Mouse (Mus musculus): Measurements from ENCODE around the gene Gng7. TPM values are rescaled to one million over a fixed set of nuclear protein-coding genes. Genes with fewer than 3 reads are reported as not detected.

The Gng7 gene
- polyA plus RNA-seq, 1 experiment from 2014 or later: 25.6 TPM

- Histone ChIP-seq H3K9me3 (replicated peaks; ENCODE audit: control insufficient read depth, low read length, poor library complexity, severe bottlenecking) (no peaks in the 10 kb centered on the region), H3K4me3 (ENCODE audit: low read depth, low read length) (no peak overlapping the region), H3K9ac (ENCODE audit: low read depth, low read length) (no peak overlapping the region), H3K36me3 (ENCODE audit: control insufficient read depth, insufficient read depth, low read length) (no peaks in the 10 kb centered on the region), H3K27ac (ENCODE audit: low read length) (no peak overlapping the region), H3K27me3 (ENCODE audit: control insufficient read depth, insufficient read depth, low read depth, low read length) (peaks cover 6% of the 10 kb centered on the region), H3K4me1 (ENCODE audit: control insufficient read depth, insufficient read depth, low read length) (peaks cover 12% of the 10 kb centered on the region; the same call in 1 of the 2 replicates), H3K4me2 (ENCODE audit: low read length) (no peak overlapping the region)
- 79% methylated on average over 2 of the region's 2 CpGs for WGBS
- no peak for ATAC-seq
Observed at GRCm38 (mm10) chr10:80940988-80941347, 73.8 kb downstream of the Gng7 start.

- Histone ChIP-seq H3K9ac (ENCODE audit: low read depth, low read length) (peak overlapping the region; percentile 63), H3K27ac (ENCODE audit: low read length) (peak overlapping the region; percentile 67)
Observed at GRCm38 (mm10) chr10:80940320-80940987, 74.3 kb downstream of the Gng7 start.

GRCm38 (mm10) chr10:80939671-80940070 lies 75.1 kb downstream of the Gng7 start:
- WGBS: 2% methylated on average over 28 of the region's 28 CpGs
- peak overlapping the region; percentile 67 for H3K27ac ChIP-seq (ENCODE audit: low read length)
- H3K4me3 ChIP-seq (ENCODE audit: low read depth, low read length): peak overlapping the region; percentile 39
- H3K36me3 ChIP-seq (ENCODE audit: control insufficient read depth, insufficient read depth, low read length): no peaks in the 10 kb centered on the region
- peak; percentile 44 for ATAC-seq
- H3K4me1 ChIP-seq (ENCODE audit: control insufficient read depth, insufficient read depth, low read length): peaks cover 16% of the 10 kb centered on the region; the same call in 1 of the 2 replicates
- H3K9ac ChIP-seq (ENCODE audit: low read depth, low read length): peak overlapping the region; percentile 63
- H3K9me3 ChIP-seq (replicated peaks; ENCODE audit: control insufficient read depth, low read length, poor library complexity, severe bottlenecking): no peaks in the 10 kb centered on the region
- peak overlapping the region; percentile 77 for H3K4me2 ChIP-seq (ENCODE audit: low read length)
- peaks cover 12% of the 10 kb centered on the region for H3K27me3 ChIP-seq (ENCODE audit: control insufficient read depth, insufficient read depth, low read depth, low read length)

More at GRCm38 (mm10) chr10:80940320-80940987, 74.3 kb downstream of the Gng7 start:
- Histone ChIP-seq H3K27me3 (ENCODE audit: control insufficient read depth, insufficient read depth, low read depth, low read length) (peaks cover 6% of the 10 kb centered on the region), H3K36me3 (ENCODE audit: control insufficient read depth, insufficient read depth, low read length) (no peaks in the 10 kb centered on the region), H3K4me2 (ENCODE audit: low read length) (peak overlapping the region; percentile 77), H3K4me3 (ENCODE audit: low read depth, low read length) (peak overlapping the region; percentile 39), H3K9me3 (replicated peaks; ENCODE audit: control insufficient read depth, low read length, poor library complexity, severe bottlenecking) (no peaks in the 10 kb centered on the region), H3K4me1 (ENCODE audit: control insufficient read depth, insufficient read depth, low read length) (peaks cover 16% of the 10 kb centered on the region; the same call in 1 of the 2 replicates)
- WGBS: 53% methylated on average over 8 of the region's 8 CpGs
- no peak for ATAC-seq

- no peaks in the 10 kb centered on the region for H3K9me3 ChIP-seq (replicated peaks; ENCODE audit: control insufficient read depth, low read length, poor library complexity, severe bottlenecking)
- peak overlapping the region; percentile 39 for H3K4me3 ChIP-seq (ENCODE audit: low read depth, low read length)
- H3K4me2 ChIP-seq (ENCODE audit: low read length): peak overlapping the region; percentile 77
- H3K27ac ChIP-seq (ENCODE audit: low read length): 0 out of 2 replicates have a peak overlapping the region, but pooled peaks have one; percentile 67
- 12% methylated on average over 15 of the region's 15 CpGs for WGBS
- H3K9ac ChIP-seq (ENCODE audit: low read depth, low read length): peak overlapping the region; percentile 63
- H3K36me3 ChIP-seq (ENCODE audit: control insufficient read depth, insufficient read depth, low read length): no peaks in the 10 kb centered on the region
- ATAC-seq: peak; percentile 37
- H3K4me1 ChIP-seq (ENCODE audit: control insufficient read depth, insufficient read depth, low read length): peaks cover 16% of the 10 kb centered on the region; the same call in 1 of the 2 replicates
- peaks cover 18% of the 10 kb centered on the region for H3K27me3 ChIP-seq (ENCODE audit: control insufficient read depth, insufficient read depth, low read depth, low read length)
Observed at GRCm38 (mm10) chr10:80938831-80939550, 75.8 kb downstream of the Gng7 start.

- H3K27ac ChIP-seq (ENCODE audit: low read length): no peak overlapping the region
Observed at GRCm38 (mm10) chr10:80937646-80938045, 77.1 kb downstream of the Gng7 start.

GRCm38 (mm10) chr10:80936810-80937164 lies 78.0 kb downstream of the Gng7 start:
- ATAC-seq: no peak
- peak overlapping the region; percentile 2; the same call in 1 of the 2 replicates for H3K4me3 ChIP-seq (ENCODE audit: low read depth, low read length)
- WGBS: 14% methylated on average over 6 of the region's 6 CpGs
- peak overlapping the region; percentile 57 for H3K9ac ChIP-seq (ENCODE audit: low read depth, low read length)
- H3K4me2 ChIP-seq (ENCODE audit: low read length): peak overlapping the region; percentile 46
- H3K27ac ChIP-seq (ENCODE audit: low read length): no peak overlapping the region
- H3K27me3 ChIP-seq (ENCODE audit: control insufficient read depth, insufficient read depth, low read depth, low read length): peaks cover 34% of the 10 kb centered on the region
- H3K9me3 ChIP-seq (replicated peaks; ENCODE audit: control insufficient read depth, low read length, poor library complexity, severe bottlenecking): no peaks in the 10 kb centered on the region
- no peaks in the 10 kb centered on the region for H3K36me3 ChIP-seq (ENCODE audit: control insufficient read depth, insufficient read depth, low read length)
- peaks cover 25% of the 10 kb centered on the region; the same call in 1 of the 2 replicates for H3K4me1 ChIP-seq (ENCODE audit: control insufficient read depth, insufficient read depth, low read length)

More at GRCm38 (mm10) chr10:80937646-80938045, 77.1 kb downstream of the Gng7 start:
- H3K9ac ChIP-seq (ENCODE audit: low read depth, low read length): no peak overlapping the region
- H3K4me2 ChIP-seq (ENCODE audit: low read length): no peak overlapping the region
- peaks cover 28% of the 10 kb centered on the region for H3K27me3 ChIP-seq (ENCODE audit: control insufficient read depth, insufficient read depth, low read depth, low read length)
- H3K4me1 ChIP-seq (ENCODE audit: control insufficient read depth, insufficient read depth, low read length): peaks cover 20% of the 10 kb centered on the region; the same call in 1 of the 2 replicates
- ATAC-seq: no peak
- H3K36me3 ChIP-seq (ENCODE audit: control insufficient read depth, insufficient read depth, low read length): no peaks in the 10 kb centered on the region
- no peak overlapping the region for H3K4me3 ChIP-seq (ENCODE audit: low read depth, low read length)
- 34% methylated on average over 8 of the region's 8 CpGs for whole genome bisulfite sequencing
- no peaks in the 10 kb centered on the region for H3K9me3 ChIP-seq (replicated peaks; ENCODE audit: control insufficient read depth, low read length, poor library complexity, severe bottlenecking)

GRCm38 (mm10) chr10:80936135-80936809 lies 78.5 kb downstream of the Gng7 start:
- peaks cover 28% of the 10 kb centered on the region; the same call in 1 of the 2 replicates for H3K4me1 ChIP-seq (ENCODE audit: control insufficient read depth, insufficient read depth, low read length)
- peak overlapping the region; percentile 57 for H3K9ac ChIP-seq (ENCODE audit: low read depth, low read length)
- ATAC-seq: peak; percentile 19; the same call in 1 of the 2 replicates
- peaks cover 38% of the 10 kb centered on the region for H3K27me3 ChIP-seq (ENCODE audit: control insufficient read depth, insufficient read depth, low read depth, low read length)
- no peaks in the 10 kb centered on the region for H3K9me3 ChIP-seq (replicated peaks; ENCODE audit: control insufficient read depth, low read length, poor library complexity, severe bottlenecking)
- WGBS: 1% methylated on average over 36 of the region's 37 CpGs
- H3K27ac ChIP-seq (ENCODE audit: low read length): no peak overlapping the region; the same call in 1 of the 2 replicates
- peak overlapping the region; percentile 2; the same call in 1 of the 2 replicates for H3K4me3 ChIP-seq (ENCODE audit: low read depth, low read length)
- no peaks in the 10 kb centered on the region for H3K36me3 ChIP-seq (ENCODE audit: control insufficient read depth, insufficient read depth, low read length)
- peak overlapping the region; percentile 46 for H3K4me2 ChIP-seq (ENCODE audit: low read length)

- Histone ChIP-seq H3K4me3 (ENCODE audit: low read depth, low read length) (peak overlapping the region; percentile 8; the same call in 1 of the 2 replicates), H3K9ac (ENCODE audit: low read depth, low read length) (no peak overlapping the region), H3K27me3 (ENCODE audit: control insufficient read depth, insufficient read depth, low read depth, low read length) (peaks cover 42% of the 10 kb centered on the region), H3K4me2 (ENCODE audit: low read length) (peak overlapping the region; percentile 46), H3K27ac (ENCODE audit: low read length) (no peak overlapping the region), H3K36me3 (ENCODE audit: control insufficient read depth, insufficient read depth, low read length) (no peaks in the 10 kb centered on the region), H3K9me3 (replicated peaks; ENCODE audit: control insufficient read depth, low read length, poor library complexity, severe bottlenecking) (no peaks in the 10 kb centered on the region), H3K4me1 (ENCODE audit: control insufficient read depth, insufficient read depth, low read length) (peaks cover 32% of the 10 kb centered on the region)
- WGBS: 2% methylated on average over 17 of the region's 17 CpGs
- ATAC-seq: no peak
Observed at GRCm38 (mm10) chr10:80935698-80936097, 79.0 kb downstream of the Gng7 start.
